Mouse (Mus musculus) heart, embryonic 14.5 days (tissue): ENCODE data around the gene Ccnb1ip1. TPM values are rescaled to one million over a fixed set of nuclear protein-coding genes. Genes with fewer than 3 reads are reported as not detected.

Experiments used
- ATAC-seq: fragments of 200-750 bp; cut with Nextera tagmentation; 2 replicates; pipeline ENCODE4 v1.8.0; 2017; ENCODE audit warnings: low read depth, moderate TSS enrichment; ENCODE audit not compliant: insufficient number of reproducible peaks, insufficient read depth, low FRiP score
- H3K27ac ChIP-seq, 2 experiments: fragments of 200-500 bp in 1 of 2; fragments of 300-500 bp in 1 of 2; sonication (generic) in 1 of 2; replicated peaks in 1 of 2; 2 replicates each; pipeline ENCODE4 v1.5.1; 2012 to 2014; ENCODE audit warnings: low read depth in 2 of 2, low read length in 2 of 2, control low read depth in 1 of 2, mild to moderate bottlenecking in 1 of 2, mixed read lengths in 1 of 2; ENCODE audit not compliant: control insufficient read depth in 1 of 2, insufficient read depth in 1 of 2
- H3K27me3 ChIP-seq: fragments of 300-500 bp; sonication (generic); 2 replicates; pipeline ENCODE4 v1.6.1; 2014; ENCODE audit warnings: mild to moderate bottlenecking, low read length, control low read depth; ENCODE audit not compliant: control insufficient read depth, insufficient read depth
- H3K36me3 ChIP-seq: fragments of 300-500 bp; sonication (generic); 2 replicates; pipeline ENCODE4 v1.6.1; 2014; ENCODE audit warnings: mild to moderate bottlenecking, control low read depth, low read length, mixed read lengths; ENCODE audit not compliant: control insufficient read depth, insufficient read depth
- H3K4me1 ChIP-seq, 2 experiments: fragments of 200-500 bp in 1 of 2; fragments of 300-500 bp in 1 of 2; sonication (generic) in 1 of 2; 2 replicates each; pipeline ENCODE4 v1.6.1; 2012 to 2014; ENCODE audit warnings: low read length in 2 of 2, control low read depth in 1 of 2, mixed read lengths in 1 of 2; ENCODE audit not compliant: control insufficient read depth in 2 of 2, insufficient read depth in 2 of 2
- H3K4me2 ChIP-seq: fragments of 300-500 bp; sonication (generic); 2 replicates; pipeline ENCODE4 v1.6.1; 2014; ENCODE audit warnings: mild to moderate bottlenecking, low read length
- H3K4me3 ChIP-seq, 2 experiments: fragments of 200-500 bp in 1 of 2; fragments of 300-500 bp in 1 of 2; sonication (generic) in 1 of 2; 2 replicates each; pipeline ENCODE4 v1.5.1; 2012 to 2014; ENCODE audit warnings: low read length in 2 of 2, mild to moderate bottlenecking in 2 of 2, control low read depth in 1 of 2, low read depth in 1 of 2, moderate library complexity in 1 of 2; ENCODE audit not compliant: control insufficient read depth in 1 of 2, insufficient read depth in 1 of 2
- H3K9ac ChIP-seq: fragments of 300-500 bp; sonication (generic); 2 replicates; pipeline ENCODE4 v1.6.1; 2014; ENCODE audit warnings: mild to moderate bottlenecking, low read length
- H3K9me3 ChIP-seq: fragments of 300-500 bp; sonication (generic); 2 replicates; pipeline ENCODE4 v1.6.1; 2016; ENCODE audit warnings: low read length, control low read depth; ENCODE audit not compliant: control insufficient read depth
- WGBS: fragments of 180-500 bp; shearing (Covaris S2); extraction: QIAGEN DNeasy Blood & Tissue Kit; methylation state at CpG from one replicate; pipeline ENCODE4 v1.1.7; 2014; 5-methylcytosine and 5-hydroxymethylcytosine counted together
- polyA plus RNA-seq: library from polyadenylated mRNA; unstranded; fragments of >200 nt; fragmentation: Nextera tagmentation; extraction: Ambion mirVana; gene quantifications from 2 replicates; pipeline ENCODE4 v1.2.1, GENCODE M21; 2014

Gene Ccnb1ip1
- polyA plus RNA-seq, 1 experiment from 2014 or later, result not detected

GRCm38 (mm10) chr14:50782166-50782565, 25.4 kb downstream of the Ccnb1ip1 start:
- no peak for ATAC-seq
- WGBS, result 88% methylated on average over 3 of the region's 3 CpGs
- no peak overlapping the region for H3K27ac ChIP-seq

GRCm38 (mm10) chr14:50771342-50771741, 36.2 kb downstream of the Ccnb1ip1 start:
- H3K4me2 ChIP-seq, result no peak overlapping the region
- H3K27ac ChIP-seq, result no peak overlapping the region
- 84% methylated on average over 2 of the region's 2 CpGs for WGBS
- H3K4me1 ChIP-seq, result no peaks in the 10 kb centered on the region
- no peak overlapping the region for H3K4me3 ChIP-seq
- H3K27me3 ChIP-seq, result no peaks in the 10 kb centered on the region
- peaks cover 85% of the 10 kb centered on the region for H3K36me3 ChIP-seq
- no peak for ATAC-seq
- no peaks in the 10 kb centered on the region for H3K9me3 ChIP-seq
- no peak overlapping the region for H3K9ac ChIP-seq

More at GRCm38 (mm10) chr14:50782166-50782565, 25.4 kb downstream of the Ccnb1ip1 start:
- Histone ChIP-seq H3K4me2 (no peak overlapping the region), H3K9ac (no peak overlapping the region), H3K9me3 (no peaks in the 10 kb centered on the region), H3K27me3 (no peaks in the 10 kb centered on the region), H3K36me3 (peaks cover 27% of the 10 kb centered on the region), H3K4me3 (no peak overlapping the region), H3K4me1 (peaks cover 3 to 6% of the 10 kb centered on the region in 2 experiments; a peak in 2 of 4 replicates)

DNA sequence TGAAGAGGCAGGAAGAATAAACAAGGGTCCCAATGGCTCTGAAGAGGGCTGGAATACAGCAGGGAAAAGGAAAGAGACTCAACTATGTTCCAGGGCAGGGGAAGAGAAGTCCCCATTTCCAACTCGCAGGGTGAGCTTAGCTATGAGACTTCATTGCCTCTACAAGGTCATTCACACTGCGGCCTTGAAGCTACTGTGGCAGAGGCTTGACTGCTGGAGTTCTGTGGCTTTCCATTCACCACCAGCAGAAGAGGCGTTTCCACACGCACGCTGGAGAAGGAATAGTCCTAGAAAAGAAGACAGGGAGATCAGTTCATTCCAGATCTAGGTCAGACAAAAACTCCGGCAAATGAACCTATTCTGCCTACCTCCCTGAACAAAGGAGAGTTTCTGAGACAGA, 41.8 kb downstream of the Ccnb1ip1 start:
- H3K4me1 ChIP-seq, result no peaks in the 10 kb centered on the region
- no peak overlapping the region for H3K9ac ChIP-seq
- H3K27ac ChIP-seq, result no peak overlapping the region
- H3K36me3 ChIP-seq, result peaks cover 69% of the 10 kb centered on the region
- no peaks in the 10 kb centered on the region for H3K9me3 ChIP-seq
- H3K4me3 ChIP-seq, result no peak overlapping the region
- WGBS, result 92% methylated on average over 6 of the region's 6 CpGs
- no peak for ATAC-seq
- H3K27me3 ChIP-seq, result no peaks in the 10 kb centered on the region
- no peak overlapping the region for H3K4me2 ChIP-seq

DNA sequence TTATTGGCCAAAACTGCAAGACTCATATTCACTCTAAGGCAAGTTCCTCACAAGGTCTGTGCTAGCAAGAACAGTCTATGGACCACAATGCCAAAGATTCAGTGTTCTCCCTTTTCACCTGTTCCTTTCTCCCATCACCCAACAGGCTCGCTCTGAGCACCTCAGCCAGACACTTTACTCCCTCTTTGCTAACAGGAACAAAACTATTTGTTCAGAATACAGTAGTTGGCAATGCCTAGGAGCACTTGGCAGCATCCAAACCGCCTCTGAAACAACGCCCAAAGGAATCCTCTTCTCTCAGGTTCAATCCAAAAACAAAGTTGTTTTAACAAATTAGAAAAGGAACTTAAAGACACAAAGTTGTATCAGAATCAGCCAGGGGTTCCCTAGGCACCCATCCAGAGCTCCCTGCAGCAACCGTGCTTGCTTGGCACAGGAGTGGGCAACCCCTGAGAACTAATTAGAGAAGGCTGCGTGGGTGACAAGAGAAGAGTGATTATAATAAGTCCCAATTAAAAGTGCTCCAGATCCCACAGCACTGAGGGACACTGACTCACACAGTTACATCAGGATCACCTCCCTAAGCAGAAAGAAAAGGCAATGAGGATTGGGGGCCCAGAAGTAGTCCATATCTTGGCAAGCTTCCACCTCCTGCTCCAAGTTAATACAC, 49.0 kb downstream of the Ccnb1ip1 start:
- H3K9ac ChIP-seq, result no peak overlapping the region
- H3K9me3 ChIP-seq, result no peaks in the 10 kb centered on the region
- H3K36me3 ChIP-seq, result peaks cover 7% of the 10 kb centered on the region
- ATAC-seq, result no peak
- no peak overlapping the region for H3K4me2 ChIP-seq
- WGBS, result 73% methylated on average over 5 of the region's 5 CpGs
- H3K27me3 ChIP-seq, result no peaks in the 10 kb centered on the region
- H3K4me1 ChIP-seq, result no peaks in the 10 kb centered on the region
- H3K4me3 ChIP-seq, result no peak overlapping the region
- no peak overlapping the region for H3K27ac ChIP-seq

DNA sequence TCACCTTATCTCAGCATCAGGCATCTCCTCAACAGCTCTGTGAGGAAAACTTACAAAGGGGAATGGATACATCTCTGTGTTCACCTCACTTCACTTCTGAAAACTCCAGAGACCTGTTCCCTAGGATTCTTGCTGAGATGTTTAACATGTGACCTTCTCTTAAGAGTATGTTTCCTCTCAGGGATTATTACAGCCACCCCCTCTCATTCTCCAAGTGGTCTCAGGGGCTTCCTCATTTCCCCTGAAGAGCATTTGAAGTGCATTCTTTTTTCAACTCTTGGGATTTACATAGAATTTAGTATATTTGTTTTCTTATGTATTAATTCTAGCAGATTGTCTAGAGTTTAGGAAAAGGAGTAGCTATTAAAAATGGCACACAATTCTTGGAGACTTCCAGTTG, 62.5 kb downstream of the Ccnb1ip1 start, which contains the start of gene Olfr749:
Gene Olfr749 (minus strand): TSS at position 101 of the 400 bp plus-strand sequence.
- Histone ChIP-seq H3K4me2 (no peak within 1 kb of the TSS), H3K9ac (no peak within 1 kb of the TSS), H3K9me3 (no peaks in the 10 kb centered on the region), H3K36me3 (no peaks in the 10 kb centered on the region), H3K4me1 (no peaks in the 10 kb centered on the region), H3K27me3 (no peaks in the 10 kb centered on the region), H3K4me3 (no peak within 1 kb of the TSS), H3K27ac (no peak within 1 kb of the TSS)
- ATAC-seq, result no peak

DNA sequence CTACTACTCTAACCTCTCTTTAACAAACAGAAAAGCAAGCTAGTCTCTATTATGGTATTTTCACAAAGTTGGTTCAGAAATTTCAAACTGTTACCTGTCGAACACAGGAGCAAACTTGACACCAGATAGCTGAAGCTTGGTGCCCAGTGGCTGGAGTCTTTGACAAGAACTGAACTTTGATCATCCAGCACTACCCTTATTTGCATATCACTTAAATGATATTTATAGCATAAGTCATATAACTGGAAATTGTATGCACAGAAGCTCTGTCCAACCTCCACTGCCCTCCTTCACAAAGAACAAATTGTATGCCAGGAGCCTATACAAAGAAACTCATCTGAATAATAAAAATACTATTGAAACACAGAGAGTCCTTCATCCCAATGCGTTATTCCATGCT, 65.9 kb downstream of the Ccnb1ip1 start:
- WGBS, result 63% methylated on average over 2 of the region's 2 CpGs
- no peaks in the 10 kb centered on the region for H3K27me3 ChIP-seq
- no peak for ATAC-seq
- no peaks in the 10 kb centered on the region for H3K9me3 ChIP-seq
- no peak overlapping the region for H3K4me2 ChIP-seq
- no peak overlapping the region for H3K27ac ChIP-seq
- no peak overlapping the region for H3K4me3 ChIP-seq
- H3K4me1 ChIP-seq, result no peaks in the 10 kb centered on the region
- H3K9ac ChIP-seq, result no peak overlapping the region
- no peaks in the 10 kb centered on the region for H3K36me3 ChIP-seq

- no peak overlapping the region for H3K4me3 ChIP-seq
- no peak overlapping the region for H3K4me2 ChIP-seq
- no peak for ATAC-seq
- H3K9ac ChIP-seq, result no peak overlapping the region
- no peaks in the 10 kb centered on the region for H3K27me3 ChIP-seq
- no peak overlapping the region for H3K27ac ChIP-seq
- 59% methylated on average over 2 of the region's 2 CpGs for WGBS
- no peaks in the 10 kb centered on the region for H3K9me3 ChIP-seq
- no peaks in the 10 kb centered on the region for H3K4me1 ChIP-seq
- H3K36me3 ChIP-seq, result no peaks in the 10 kb centered on the region
These were observed 67.2 kb downstream of the Ccnb1ip1 start for GRCm38 (mm10) chr14:50740334-50740733.
